Mouse (Mus musculus): ENCODE data around the gene Skap1. TPM values are rescaled to one million over a fixed set of nuclear protein-coding genes. Genes with fewer than 3 reads are reported as not detected.
A peak's percentile ranks its signal among the peaks of the same experiment; 100 is the strongest.

Gene Skap1
- polyA plus RNA-seq, 1 experiment from 2014 or later: 7.6 TPM

- Histone ChIP-seq H3K4me1 (replicated peaks; ENCODE audit: insufficient read depth, low read length) (peaks cover 7% of the 10 kb centered on the region; the same call in 1 of the 2 replicates), H3K9ac (ENCODE audit: low read depth, low read length) (no peak overlapping the region), H3K27me3 (ENCODE audit: insufficient read depth, low read length) (no peaks in the 10 kb centered on the region), H3K4me2 (ENCODE audit: low read length) (no peak overlapping the region), H3K9me3 (replicated peaks; ENCODE audit: low read length) (no peaks in the 10 kb centered on the region), H3K27ac (peak overlapping the region; percentile 47; the same call in 1 of the 2 replicates), H3K4me3 (replicated peaks; ENCODE audit: low read depth, low read length) (no peak overlapping the region), H3K36me3 (ENCODE audit: insufficient read depth, low read length) (no peaks in the 10 kb centered on the region)
- ATAC-seq (replicated peaks; ENCODE audit: low FRiP score, low read depth) (no peak), DNase-seq (ENCODE audit: low spot score) (peak; percentile 52)
- no peak for TF ChIP-seq CTCF (IDR thresholded peaks at IDR 0.05; ENCODE audit: low read depth)
- WGBS: 35% methylated on average over 6 of the region's 6 CpGs
Measured at GRCm38 (mm10) chr11:96604306-96604705, 139.9 kb downstream of the Skap1 start.

- Histone ChIP-seq H3K9ac (ENCODE audit: low read depth, low read length) (no peak overlapping the region), H3K27ac (peak overlapping the region; percentile 47; the same call in 1 of the 2 replicates), H3K4me3 (replicated peaks; ENCODE audit: low read depth, low read length) (no peak overlapping the region), H3K4me2 (ENCODE audit: low read length) (no peak overlapping the region), H3K9me3 (replicated peaks; ENCODE audit: low read length) (no peaks in the 10 kb centered on the region), H3K27me3 (ENCODE audit: insufficient read depth, low read length) (no peaks in the 10 kb centered on the region), H3K4me1 (replicated peaks; ENCODE audit: insufficient read depth, low read length) (peaks cover 7% of the 10 kb centered on the region; the same call in 1 of the 2 replicates), H3K36me3 (ENCODE audit: insufficient read depth, low read length) (no peaks in the 10 kb centered on the region)
- no peak for TF ChIP-seq CTCF (IDR thresholded peaks at IDR 0.05; ENCODE audit: low read depth)
- 45% methylated on average over 7 of the region's 7 CpGs for WGBS
- ATAC-seq (replicated peaks; ENCODE audit: low FRiP score, low read depth) (no peak), DNase-seq (ENCODE audit: low spot score) (no peak)
Measured at GRCm38 (mm10) chr11:96604751-96605450, 140.5 kb downstream of the Skap1 start.

DNA sequence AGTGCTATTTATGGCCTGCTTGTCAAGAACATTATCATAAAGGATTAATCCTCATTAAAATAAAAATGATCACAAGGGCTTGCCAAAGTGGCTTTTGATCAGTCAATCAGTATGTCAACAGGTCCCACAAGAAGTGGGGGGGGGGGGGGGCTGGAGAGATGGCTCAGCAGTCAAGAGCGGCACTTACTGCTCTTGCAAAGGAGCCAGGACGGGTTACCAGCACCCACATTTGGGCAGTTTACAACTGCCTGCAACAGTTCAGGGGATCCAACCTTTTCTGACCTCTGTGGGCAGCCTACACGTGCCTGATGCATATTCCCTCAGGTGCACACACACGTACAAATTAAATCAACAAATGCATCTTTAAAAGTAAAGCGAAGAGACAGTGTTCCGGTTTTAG lies 141.1 kb downstream of the Skap1 start:
- Histone ChIP-seq H3K36me3 (ENCODE audit: insufficient read depth, low read length) (no peaks in the 10 kb centered on the region), H3K27me3 (ENCODE audit: insufficient read depth, low read length) (no peaks in the 10 kb centered on the region), H3K4me1 (replicated peaks; ENCODE audit: insufficient read depth, low read length) (peaks cover 7% of the 10 kb centered on the region; the same call in 1 of the 2 replicates), H3K9me3 (replicated peaks; ENCODE audit: low read length) (no peaks in the 10 kb centered on the region), H3K27ac (no peak overlapping the region), H3K4me2 (ENCODE audit: low read length) (no peak overlapping the region), H3K9ac (ENCODE audit: low read depth, low read length) (no peak overlapping the region), H3K4me3 (replicated peaks; ENCODE audit: low read depth, low read length) (no peak overlapping the region)
- TF ChIP-seq CTCF (IDR thresholded peaks at IDR 0.05; ENCODE audit: low read depth): no peak
- no peak for DNase-seq (ENCODE audit: low spot score)
- ATAC-seq (replicated peaks; ENCODE audit: low FRiP score, low read depth): no peak
- WGBS: 71% methylated on average over 6 of the region's 6 CpGs

DNA sequence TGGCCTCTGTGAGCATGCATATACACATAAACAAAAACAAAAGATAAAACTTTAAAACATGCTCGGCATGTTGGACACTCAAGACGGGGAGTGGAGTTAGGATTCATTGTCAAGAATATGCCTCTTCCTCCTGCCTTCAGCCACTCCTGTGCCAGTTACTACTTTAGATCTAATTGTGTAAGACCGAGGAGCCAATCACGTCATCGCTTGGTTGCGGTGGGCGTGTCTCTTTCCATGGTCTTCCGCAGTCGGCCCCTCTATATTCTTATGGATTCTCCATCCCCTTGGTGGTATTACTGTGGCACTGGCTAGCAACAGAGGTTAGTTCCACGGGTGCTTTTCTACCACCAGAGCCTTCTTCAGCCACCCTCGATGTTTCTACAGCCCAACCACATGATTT lies 148.2 kb downstream of the Skap1 start:
- Histone ChIP-seq H3K9me3 (replicated peaks; ENCODE audit: low read length) (no peaks in the 10 kb centered on the region), H3K4me1 (replicated peaks; ENCODE audit: insufficient read depth, low read length) (no peaks in the 10 kb centered on the region), H3K4me2 (ENCODE audit: low read length) (no peak overlapping the region), H3K27ac (no peak overlapping the region), H3K4me3 (replicated peaks; ENCODE audit: low read depth, low read length) (no peak overlapping the region), H3K27me3 (ENCODE audit: insufficient read depth, low read length) (no peaks in the 10 kb centered on the region), H3K9ac (ENCODE audit: low read depth, low read length) (no peak overlapping the region), H3K36me3 (ENCODE audit: insufficient read depth, low read length) (no peaks in the 10 kb centered on the region)
- WGBS: 90% methylated on average over 11 of the region's 11 CpGs
- ATAC-seq (replicated peaks; ENCODE audit: low FRiP score, low read depth): no peak
- no peak for TF ChIP-seq CTCF (IDR thresholded peaks at IDR 0.05; ENCODE audit: low read depth)
- DNase-seq (ENCODE audit: low spot score): no peak

GRCm38 (mm10) chr11:96616792-96617191 lies 152.4 kb downstream of the Skap1 start:
- Histone ChIP-seq H3K27me3 (ENCODE audit: insufficient read depth, low read length) (no peaks in the 10 kb centered on the region), H3K9me3 (replicated peaks; ENCODE audit: low read length) (no peaks in the 10 kb centered on the region), H3K4me1 (replicated peaks; ENCODE audit: insufficient read depth, low read length) (peaks cover 4% of the 10 kb centered on the region; the same call in 1 of the 2 replicates), H3K36me3 (ENCODE audit: insufficient read depth, low read length) (no peaks in the 10 kb centered on the region), H3K27ac (0 out of 2 replicates have a peak overlapping the region, but pooled peaks have one; percentile 44), H3K9ac (ENCODE audit: low read depth, low read length) (no peak overlapping the region), H3K4me2 (ENCODE audit: low read length) (no peak overlapping the region), H3K4me3 (replicated peaks; ENCODE audit: low read depth, low read length) (no peak overlapping the region)
- ATAC-seq (replicated peaks; ENCODE audit: low FRiP score, low read depth) (no peak), DNase-seq (ENCODE audit: low spot score) (no peak)
- no peak for TF ChIP-seq CTCF (IDR thresholded peaks at IDR 0.05; ENCODE audit: low read depth)
- 52% methylated on average over 4 of the region's 5 CpGs for WGBS

DNA sequence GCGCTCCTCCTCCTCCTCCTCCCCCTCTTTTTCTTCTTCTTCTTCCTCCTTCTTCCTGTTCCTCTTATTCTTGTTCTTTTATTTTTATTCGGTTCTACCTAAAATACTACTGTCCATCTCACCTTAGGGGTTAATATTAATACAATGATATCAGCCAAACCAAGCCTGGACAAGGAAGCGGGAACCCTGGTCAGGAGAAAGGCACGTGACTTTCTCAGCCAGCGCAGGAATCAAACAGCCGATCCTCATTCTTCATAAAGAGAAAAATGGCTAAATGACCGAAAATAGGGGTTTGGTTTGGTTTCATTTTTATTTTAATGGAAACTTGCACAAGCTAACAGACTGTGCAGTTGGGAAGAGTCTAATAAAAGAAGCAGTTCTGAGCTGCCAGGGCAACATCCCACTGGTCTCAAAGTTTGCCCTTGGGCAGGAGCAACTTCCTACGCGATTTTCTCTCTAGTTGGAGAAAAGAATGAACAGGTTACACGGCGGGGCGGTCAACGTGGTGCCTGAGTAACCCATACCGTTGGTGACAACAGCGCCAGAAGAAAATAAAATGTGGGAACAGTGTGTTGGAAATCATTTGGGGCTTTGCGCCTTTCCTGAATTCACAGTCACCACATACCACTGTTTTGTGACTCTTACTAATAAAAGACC lies 154.5 kb downstream of the Skap1 start:
- DNase-seq (ENCODE audit: low spot score) (no peak), ATAC-seq (replicated peaks; ENCODE audit: low FRiP score, low read depth) (no peak)
- H3K4me1 ChIP-seq (replicated peaks; ENCODE audit: insufficient read depth, low read length): peaks cover 4% of the 10 kb centered on the region; the same call in 1 of the 2 replicates
- 0 out of 2 replicates have a peak overlapping the region, but pooled peaks have one; percentile 1 for H3K9ac ChIP-seq (ENCODE audit: low read depth, low read length)
- no peaks in the 10 kb centered on the region for H3K27me3 ChIP-seq (ENCODE audit: insufficient read depth, low read length)
- no peak overlapping the region for H3K4me3 ChIP-seq (replicated peaks; ENCODE audit: low read depth, low read length)
- peak overlapping the region; percentile 73 for H3K27ac ChIP-seq
- peak overlapping the region; percentile 44 for H3K4me2 ChIP-seq (ENCODE audit: low read length)
- no peaks in the 10 kb centered on the region for H3K36me3 ChIP-seq (ENCODE audit: insufficient read depth, low read length)
- 57% methylated on average over 16 of the region's 16 CpGs for WGBS
- TF ChIP-seq CTCF (IDR thresholded peaks at IDR 0.05; ENCODE audit: low read depth): no peak
- no peaks in the 10 kb centered on the region for H3K9me3 ChIP-seq (replicated peaks; ENCODE audit: low read length)

All from kidney, postnatal 0 days (tissue).